Mouse (Mus musculus) c-Kit-positive CD71-positive TER-119-positive erythroid progenitor cells, embryonic 14.5 days (primary cell): ENCODE results near the gene Cox6a1.

ENCODE experiments used
- DNase-seq: peaks from one replicate; pipeline ENCODE4 v3.0.0-alpha.2; 2013; ENCODE audit warnings: low spot score

Cox6a1 gene

DNA sequence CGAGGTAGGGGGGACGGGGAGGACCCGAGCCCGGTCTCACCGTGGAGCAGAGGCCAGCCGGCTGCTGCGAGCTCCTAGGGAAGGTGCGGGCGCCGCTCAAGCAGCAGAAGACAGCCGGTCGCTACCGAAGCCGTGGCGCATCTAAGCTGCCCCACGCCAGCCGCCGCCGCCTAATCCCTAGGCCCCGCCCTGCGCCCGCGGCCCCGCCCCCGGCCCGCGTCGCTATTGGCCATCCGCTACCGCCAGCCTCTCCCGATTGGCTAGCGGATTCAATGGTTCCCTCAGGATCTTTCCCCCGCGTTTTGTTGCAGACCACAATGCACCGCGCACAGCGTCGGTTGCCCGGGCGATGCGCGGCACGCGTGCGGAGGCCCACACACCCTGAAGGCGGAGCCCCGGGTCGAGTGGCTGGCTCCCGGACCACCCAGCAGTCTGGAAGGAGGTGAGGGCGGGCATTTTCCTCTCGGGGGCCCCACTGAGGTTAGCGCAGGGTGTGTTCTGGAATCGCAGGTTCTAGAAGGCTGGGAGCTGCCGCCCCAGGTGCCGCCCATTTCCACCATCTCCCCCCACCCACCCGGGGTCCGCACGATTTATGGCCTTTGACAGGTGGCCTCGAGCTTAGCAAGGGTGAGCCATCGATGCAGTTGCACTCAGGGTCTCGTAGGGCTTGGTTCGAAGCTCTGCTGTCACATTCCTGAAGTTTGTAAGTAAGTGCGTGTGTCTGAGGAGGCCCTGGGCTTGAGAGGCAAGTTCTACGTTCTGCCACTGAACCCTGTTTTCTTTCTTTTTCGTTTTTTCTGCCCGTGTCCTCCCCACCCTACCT, 47.8 kb downstream of the Cox6a1 start, which contains the start of gene Dynll1:
Gene Dynll1 (minus strand): TSS at position 208 of the 823 bp plus-strand sequence.
- DNase-seq: peak; percentile 99

DNA sequence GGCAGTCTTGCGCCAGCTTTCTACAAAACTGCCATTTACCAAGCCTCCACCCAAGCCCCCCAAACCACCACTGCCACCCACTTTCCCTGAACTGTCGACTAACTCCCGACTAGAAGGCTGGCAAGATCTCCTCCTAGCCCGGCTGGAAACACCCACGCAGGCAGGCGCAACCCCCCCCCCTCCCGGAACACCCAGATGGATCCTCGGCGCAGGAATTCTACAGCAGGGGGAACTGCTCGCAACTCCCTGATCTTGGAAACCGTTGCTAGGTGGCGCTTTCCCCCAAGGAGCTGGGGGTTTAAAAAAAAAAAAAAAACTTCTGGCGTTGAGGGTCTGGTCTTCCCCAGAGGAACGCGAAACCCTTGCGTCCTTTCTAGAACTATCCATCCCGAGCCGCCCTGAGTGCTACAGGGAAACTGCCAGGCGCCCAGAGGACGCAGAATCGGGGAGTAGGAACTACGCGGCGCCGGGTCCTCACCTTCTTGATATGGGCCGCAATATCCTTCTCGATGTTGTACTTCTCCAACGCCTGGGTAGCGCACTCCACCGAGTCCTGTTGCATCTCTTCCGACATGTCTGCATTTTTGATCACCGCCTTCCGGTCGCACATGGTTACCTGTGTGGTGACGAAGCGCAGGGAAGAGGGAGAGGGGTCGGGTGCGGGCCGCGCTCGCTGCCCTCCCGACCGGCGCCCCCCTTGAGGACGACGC, 48.6 kb downstream of the Cox6a1 start:
- no peak for DNase-seq

DNA sequence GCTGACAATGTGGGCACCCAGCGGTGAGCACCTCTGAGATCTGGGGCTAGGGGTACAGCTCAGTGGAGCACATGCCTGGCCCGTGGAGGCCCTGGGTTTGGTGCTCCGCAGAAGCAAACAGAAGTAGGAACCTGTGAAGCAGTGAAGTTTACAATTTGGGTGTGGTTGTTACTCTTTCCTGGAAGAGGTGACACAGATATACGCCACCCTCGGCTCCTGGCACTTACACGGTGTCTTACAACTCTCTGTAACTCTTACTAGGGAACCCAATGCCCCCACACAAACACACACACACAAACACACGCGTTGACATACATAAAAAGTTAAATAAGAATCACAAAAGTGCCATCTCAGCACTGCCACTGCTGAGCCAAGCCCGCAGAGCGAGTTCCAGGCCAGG, 52.4 kb downstream of the Cox6a1 start:
- no peak for DNase-seq
